Mouse (Mus musculus) stomach, embryonic 14.5 days (tissue): ENCODE results near the gene Zfp512b. TPM values are rescaled to one million over a fixed set of nuclear protein-coding genes. Genes with fewer than 3 reads are reported as not detected.

Experiments used
- ATAC-seq: fragments of 200-750 bp; cut with Nextera tagmentation; 2 replicates; pipeline ENCODE4 v1.8.0; 2017; ENCODE audit warnings: low read depth, moderate TSS enrichment; ENCODE audit not compliant: insufficient number of reproducible peaks, insufficient read depth, low FRiP score
- H3K27ac ChIP-seq: fragments of 300-500 bp; sonication (generic); 2 replicates; pipeline ENCODE4 v1.5.1; 2014; ENCODE audit warnings: mild to moderate bottlenecking, low read length, moderate library complexity, mixed read lengths
- H3K27me3 ChIP-seq: fragments of 300-500 bp; sonication (generic); 2 replicates; pipeline ENCODE4 v1.6.1; 2014; ENCODE audit warnings: low read length, control low read depth, mixed read lengths; ENCODE audit not compliant: control insufficient read depth, insufficient read depth
- H3K36me3 ChIP-seq: fragments of 300-500 bp; sonication (generic); 2 replicates; pipeline ENCODE4 v1.6.1; 2014; ENCODE audit warnings: mild to moderate bottlenecking, control low read depth, low read length, moderate library complexity, mixed read lengths; ENCODE audit not compliant: control insufficient read depth, insufficient read depth
- H3K4me1 ChIP-seq: fragments of 300-500 bp; sonication (generic); 2 replicates; pipeline ENCODE4 v1.6.1; 2014; ENCODE audit warnings: low read length, control low read depth, mixed read lengths; ENCODE audit not compliant: control insufficient read depth, insufficient read depth
- H3K4me2 ChIP-seq: fragments of 300-500 bp; sonication (generic); replicated peaks from 2 replicates; pipeline ENCODE4 v1.6.1; 2014; ENCODE audit warnings: low read depth, low read length, control low read depth
- H3K4me3 ChIP-seq: fragments of 300-500 bp; sonication (generic); 2 replicates; pipeline ENCODE4 v1.5.1; 2014; ENCODE audit warnings: low read depth, low read length, control low read depth
- H3K9ac ChIP-seq: fragments of 300-500 bp; sonication (generic); replicated peaks from 2 replicates; pipeline ENCODE4 v1.6.1; 2014; ENCODE audit warnings: low read depth, mild to moderate bottlenecking, control low read depth, low read length, moderate library complexity, mixed read lengths
- H3K9me3 ChIP-seq: fragments of 300-500 bp; sonication (generic); 2 replicates; pipeline ENCODE4 v1.6.1; 2016; ENCODE audit warnings: low read depth, low read length, control low read depth; ENCODE audit not compliant: control insufficient read depth
- WGBS: fragments of 180-500 bp; shearing (Covaris S2); extraction: QIAGEN DNeasy Blood & Tissue Kit; methylation state at CpG from one replicate; pipeline ENCODE4 v1.1.7; 2014; 5-methylcytosine and 5-hydroxymethylcytosine counted together
- microRNA-seq: library from miRNA; unstranded; fragments of <30 nt; microRNA quantifications from one replicate; pipeline ENCODE4, GENCODE M21; 2016
- polyA plus RNA-seq: library from polyadenylated mRNA; unstranded; fragments of >200 nt; fragmentation: Nextera tagmentation; extraction: Ambion mirVana; gene quantifications from 2 replicates; pipeline ENCODE4 v1.2.1, GENCODE M21; 2014

The Zfp512b gene
- polyA plus RNA-seq, 1 experiment from 2014 or later: 51.6 TPM

DNA sequence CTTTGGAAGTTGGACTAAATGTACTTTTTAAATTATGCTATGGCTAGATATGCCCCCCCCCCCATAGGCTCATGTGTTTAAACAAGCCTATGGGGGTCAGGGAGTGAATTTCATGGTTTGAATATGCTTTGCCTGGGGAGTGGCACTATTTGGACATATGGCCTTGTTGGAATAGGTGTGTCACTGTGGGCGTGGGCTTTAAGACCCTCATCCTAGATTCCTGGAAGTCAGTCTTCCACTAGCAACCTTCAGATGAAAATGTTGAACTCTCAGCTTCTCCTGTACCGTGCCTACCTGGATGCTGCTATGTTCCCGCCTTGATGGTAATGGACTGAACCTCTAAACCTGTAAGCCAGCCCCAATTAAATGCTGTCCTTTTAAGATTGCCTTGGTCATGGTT lies 60.0 kb downstream of the Zfp512b start:
- no peaks in the 10 kb centered on the region for H3K9me3 ChIP-seq
- 93% methylated on average over 3 of the region's 3 CpGs for WGBS
- H3K4me1 ChIP-seq: peaks cover 2% of the 10 kb centered on the region; the same call in 1 of the 2 replicates
- no peaks in the 10 kb centered on the region for H3K27me3 ChIP-seq
- H3K27ac ChIP-seq: no peak overlapping the region
- ATAC-seq: no peak
- no peak overlapping the region for H3K4me2 ChIP-seq
- no peaks in the 10 kb centered on the region for H3K36me3 ChIP-seq
- H3K4me3 ChIP-seq: no peak overlapping the region
- no peak overlapping the region for H3K9ac ChIP-seq

Small RNA genes within 50 kb of the gene (microRNA-seq; reads per million reads assigned to microRNA genes)
- gene Mir7006: not detected

Other genes with a start within 250 kb of the Zfp512b start
- gene Zgpat, start 227.9 kb downstream of the Zfp512b start, polyA plus RNA-seq: 32.1 and 37.3 TPM in 2 replicates
- gene Arfrp1, start 227.4 kb downstream of the Zfp512b start, polyA plus RNA-seq: 44.2 and 51.4 TPM in 2 replicates
- gene Lime1, start 212.7 kb downstream of the Zfp512b start, polyA plus RNA-seq: 18.3 and 20.8 TPM in 2 replicates
- 9.1 and 9.5 TPM in 2 replicates for gene Zbtb46, start 133.4 kb downstream of the Zfp512b start, polyA plus RNA-seq
- gene Abhd16b, start 99.6 kb downstream of the Zfp512b start, polyA plus RNA-seq: 0.27 and 0.38 TPM in 2 replicates
- 175 and 178 TPM in 2 replicates for gene Tpd52l2, start 95.7 kb downstream of the Zfp512b start, polyA plus RNA-seq
- 78.8 and 83.1 TPM in 2 replicates for gene Dnajc5, start 72.3 kb downstream of the Zfp512b start, polyA plus RNA-seq
- 56.3 and 56.8 TPM in 2 replicates for gene Uckl1, start 7.9 kb downstream of the Zfp512b start, polyA plus RNA-seq
- gene Prpf6, start 935 bp downstream of the Zfp512b start, polyA plus RNA-seq: 57.9 and 60.2 TPM in 2 replicates
- gene Samd10, start 6.4 kb upstream of the Zfp512b start, polyA plus RNA-seq: 33.1 and 35.0 TPM in 2 replicates
- gene Gm29797, start 64.2 kb upstream of the Zfp512b start, polyA plus RNA-seq: not detected in 2 replicates
- 25.9 and 28.4 TPM in 2 replicates for gene Sox18, start 78.8 kb upstream of the Zfp512b start, polyA plus RNA-seq
- gene Tcea2, start 87.5 kb upstream of the Zfp512b start, polyA plus RNA-seq: 35.3 and 36.7 TPM in 2 replicates
- gene Rgs19, start 101.2 kb upstream of the Zfp512b start, polyA plus RNA-seq: 78.8 and 88.8 TPM in 2 replicates
- not detected in 2 replicates for gene Lkaaear1, start 105.6 kb upstream of the Zfp512b start, polyA plus RNA-seq
- gene Oprl1, start 122.2 kb upstream of the Zfp512b start, polyA plus RNA-seq: 3.0 and 3.2 TPM in 2 replicates
- 3.0 and 3.5 TPM in 2 replicates for gene Myt1, start 170.5 kb upstream of the Zfp512b start, polyA plus RNA-seq
- 25.4 and 30.5 TPM in 2 replicates for gene Pcmtd2, start 245.1 kb upstream of the Zfp512b start, polyA plus RNA-seq